Mouse (Mus musculus) cerebellum, adult 8-10 months (tissue): ENCODE data around the gene 2810459M11Rik.
A peak's percentile ranks its signal among the peaks of the same experiment; 100 is the strongest.
"Not testable (repeated sequence)": the region's sequence is repeated elsewhere in the genome, so short reads cannot be mapped to it uniquely, and the experiment has no call there.

Experiments used
- DNase-seq: peaks from one replicate; pipeline ENCODE4 v3.0.0; 2022

Gene 2810459M11Rik

DNA sequence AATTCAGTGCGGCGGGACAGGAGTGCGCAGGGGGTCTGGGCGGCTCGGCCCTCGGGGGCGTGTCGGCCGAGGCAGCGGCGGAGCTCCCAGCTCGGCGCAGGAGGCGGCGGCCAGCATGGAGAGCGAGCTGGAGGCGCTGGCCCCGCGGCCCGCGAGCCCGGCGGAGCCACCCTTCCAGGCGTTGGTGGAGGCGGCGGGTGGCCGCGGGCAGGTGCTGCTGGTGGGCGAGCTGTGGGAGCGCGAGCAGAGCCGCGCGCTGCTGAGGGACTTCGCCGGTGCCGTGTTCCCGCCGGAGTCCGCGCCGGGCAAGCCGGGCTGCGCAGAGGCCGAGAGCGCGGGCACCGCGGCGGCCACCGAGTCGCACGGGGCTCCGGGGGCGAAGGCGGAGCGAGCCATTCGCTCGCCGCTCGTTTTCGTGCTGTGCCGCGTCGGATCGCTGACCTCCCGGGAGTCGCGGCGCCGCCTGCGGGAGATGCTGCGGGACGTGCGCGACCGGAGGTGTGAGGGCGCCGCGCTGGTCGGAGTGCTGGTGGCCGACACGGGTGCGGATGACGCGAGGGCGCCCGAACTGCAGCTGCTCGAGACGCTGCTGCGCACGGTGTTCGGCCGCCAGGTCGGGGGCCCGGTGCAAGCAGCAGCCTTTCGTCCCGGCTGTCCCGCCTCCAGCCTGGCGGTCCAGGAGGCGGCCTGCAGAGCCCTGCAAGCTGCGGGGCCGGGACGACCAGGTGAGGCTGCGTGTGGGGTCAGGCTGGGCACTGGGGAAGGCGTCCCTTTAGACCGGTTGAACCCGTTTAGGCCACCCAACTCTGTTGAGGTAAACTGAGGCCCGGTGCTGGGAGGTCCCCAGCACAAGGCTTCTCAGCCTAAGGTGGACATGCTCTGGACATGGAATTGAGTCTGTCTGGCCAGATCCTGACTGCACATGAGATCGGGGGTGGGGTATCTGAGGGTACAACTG, at the start of gene 2810459M11Rik:
TSS of gene 2810459M11Rik (plus strand) at position 16 of the 958 bp plus-strand sequence.
- DNase-seq = no peak

DNA sequence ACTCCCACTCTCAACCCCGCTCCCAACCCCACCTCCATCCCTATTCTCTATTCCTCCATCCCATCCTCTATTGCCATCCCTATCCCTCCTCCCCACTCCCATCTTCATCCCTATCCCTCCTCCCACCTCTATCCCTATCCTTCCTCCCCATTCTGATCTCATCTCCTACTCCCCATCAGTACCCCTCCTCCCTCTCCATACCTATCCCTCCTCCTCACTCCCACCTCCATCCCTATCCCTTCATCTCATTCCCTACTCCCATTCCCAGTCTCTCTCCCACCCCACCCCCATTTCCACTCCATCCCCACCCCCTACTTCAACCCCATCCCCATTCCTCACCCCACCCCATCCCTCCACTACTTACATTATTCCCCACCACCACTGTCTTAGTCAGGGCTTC, 48.4 kb upstream of the 2810459M11Rik start:
- DNase-seq = no peak

- DNase-seq = no peak
Observed at GRCm38 (mm10) chr1:85998012-85998411, 47.7 kb upstream of the 2810459M11Rik start.

DNA sequence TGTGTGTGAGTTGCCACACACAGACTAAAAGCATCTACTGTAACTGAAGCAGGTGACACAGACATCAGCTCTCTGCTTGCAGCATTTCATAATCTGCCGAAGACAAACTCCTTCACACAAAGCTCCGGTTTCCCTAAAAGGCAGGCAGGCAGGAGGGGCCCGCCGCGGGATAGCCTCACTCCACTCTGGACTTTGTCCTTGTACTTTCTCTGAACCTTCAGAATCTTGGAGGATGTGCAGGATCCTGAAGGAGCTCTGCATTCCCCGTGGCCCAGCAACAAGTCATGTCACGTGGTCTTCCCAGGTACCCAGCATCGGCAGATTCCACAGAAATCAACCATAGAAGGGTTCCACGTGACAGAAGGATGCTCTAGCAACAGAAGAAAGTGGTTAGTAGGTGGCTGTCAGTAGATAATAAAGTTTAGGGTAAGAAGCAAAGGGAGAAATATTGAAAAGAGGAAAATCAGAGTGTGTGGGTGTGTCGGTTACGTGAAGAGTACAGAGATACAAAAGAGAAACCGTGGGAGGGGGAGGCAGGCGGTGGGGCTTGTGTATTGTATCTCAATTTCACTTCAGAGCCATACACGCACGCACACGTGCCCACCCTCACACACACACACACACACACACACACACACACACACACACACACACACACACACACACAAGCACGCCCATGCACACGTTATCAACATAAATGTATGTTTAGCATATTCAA, 45.7 kb upstream of the 2810459M11Rik start:
- no peak for DNase-seq

DNA sequence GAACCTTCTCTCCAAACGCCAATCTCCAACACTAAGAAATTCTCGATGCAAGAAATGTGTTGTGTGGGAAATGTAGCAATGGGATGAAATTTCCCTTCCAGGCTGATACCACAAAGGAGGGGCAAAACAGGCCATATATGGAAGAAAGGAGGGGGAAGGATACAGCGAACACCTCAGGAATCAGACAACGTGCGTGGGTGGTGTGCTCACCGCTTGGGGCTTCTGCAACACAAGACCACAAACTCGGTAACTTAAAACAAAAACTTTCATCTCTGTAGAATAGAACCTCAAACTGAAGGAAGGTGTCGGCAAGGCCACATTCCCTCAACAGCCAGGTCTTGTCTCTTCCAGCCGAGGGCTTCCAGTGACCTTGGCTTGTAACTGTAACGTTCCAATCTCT, 40.1 kb upstream of the 2810459M11Rik start:
- no peak for DNase-seq

DNA sequence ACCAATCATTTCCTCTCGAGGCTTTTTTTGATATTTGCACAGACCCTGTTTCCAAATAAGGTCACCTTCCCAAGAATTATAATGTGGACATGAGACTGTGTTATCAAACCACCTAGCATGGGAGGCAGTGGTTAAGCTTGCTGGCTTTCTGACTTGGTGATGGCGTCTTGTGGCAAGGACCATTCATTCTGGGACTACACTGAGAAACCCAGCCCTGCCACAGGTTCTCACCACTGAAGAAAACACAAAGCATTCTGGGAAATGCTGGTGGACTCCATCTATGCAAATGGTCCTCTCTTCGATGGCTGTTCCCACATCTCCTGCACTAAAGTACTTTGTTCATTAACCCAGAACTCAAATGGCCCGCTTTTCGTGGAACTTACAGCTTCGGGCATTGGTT, 39.6 kb upstream of the 2810459M11Rik start:
- DNase-seq = no peak

GRCm38 (mm10) chr1:86007778-86008177, 37.9 kb upstream of the 2810459M11Rik start:
- DNase-seq = peak; percentile 75

DNA sequence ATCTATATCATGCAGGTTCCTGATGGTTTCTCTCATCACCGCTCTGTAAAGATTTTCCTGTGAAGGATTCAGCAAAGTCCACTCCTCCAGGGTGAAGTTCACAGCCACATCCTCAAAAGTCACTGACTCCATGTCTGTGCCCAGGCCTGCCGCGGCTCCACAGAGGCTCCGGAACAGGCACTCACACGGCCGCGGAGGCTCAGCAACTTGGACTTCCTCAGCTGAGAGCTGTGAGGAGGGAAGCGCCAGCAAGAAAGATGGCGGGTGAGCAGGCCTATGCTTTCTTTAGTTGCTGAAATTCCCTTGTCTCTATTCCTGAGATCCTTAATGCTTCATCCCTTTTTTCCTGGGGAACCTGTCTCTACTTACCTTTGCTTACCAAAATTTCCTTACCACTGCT, 29.9 kb upstream of the 2810459M11Rik start:
- DNase-seq = not testable (repeated sequence)

DNA sequence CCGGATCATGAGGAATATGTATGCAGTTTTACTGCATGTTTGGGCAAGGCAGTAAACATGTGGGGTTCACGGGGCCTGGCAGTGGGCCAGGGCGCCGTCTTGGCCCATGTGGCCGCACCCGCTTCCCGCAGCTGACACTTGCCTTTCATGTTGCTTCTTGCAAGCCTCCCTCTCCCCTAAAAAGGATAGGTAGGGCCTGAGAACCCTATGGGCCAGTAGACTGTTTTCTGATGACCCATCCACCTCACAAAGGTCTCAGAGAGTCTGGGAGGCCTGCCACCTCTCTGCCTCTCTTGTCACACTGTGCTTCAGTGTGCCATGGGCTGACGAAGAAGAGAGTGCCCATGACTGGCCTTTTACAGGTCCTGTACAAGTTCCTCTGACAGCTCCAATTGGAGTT, 29.1 kb upstream of the 2810459M11Rik start, which contains the start of gene Spata3:
TSS of gene Spata3 (plus strand) at position 301 of the 400 bp plus-strand sequence.
- DNase-seq = no peak

GRCm38 (mm10) chr1:86018235-86019055, 27.2 kb upstream of the 2810459M11Rik start:
- peak; percentile 32 for DNase-seq

GRCm38 (mm10) chr1:86021365-86021989, 24.2 kb upstream of the 2810459M11Rik start:
- no peak for DNase-seq

DNA sequence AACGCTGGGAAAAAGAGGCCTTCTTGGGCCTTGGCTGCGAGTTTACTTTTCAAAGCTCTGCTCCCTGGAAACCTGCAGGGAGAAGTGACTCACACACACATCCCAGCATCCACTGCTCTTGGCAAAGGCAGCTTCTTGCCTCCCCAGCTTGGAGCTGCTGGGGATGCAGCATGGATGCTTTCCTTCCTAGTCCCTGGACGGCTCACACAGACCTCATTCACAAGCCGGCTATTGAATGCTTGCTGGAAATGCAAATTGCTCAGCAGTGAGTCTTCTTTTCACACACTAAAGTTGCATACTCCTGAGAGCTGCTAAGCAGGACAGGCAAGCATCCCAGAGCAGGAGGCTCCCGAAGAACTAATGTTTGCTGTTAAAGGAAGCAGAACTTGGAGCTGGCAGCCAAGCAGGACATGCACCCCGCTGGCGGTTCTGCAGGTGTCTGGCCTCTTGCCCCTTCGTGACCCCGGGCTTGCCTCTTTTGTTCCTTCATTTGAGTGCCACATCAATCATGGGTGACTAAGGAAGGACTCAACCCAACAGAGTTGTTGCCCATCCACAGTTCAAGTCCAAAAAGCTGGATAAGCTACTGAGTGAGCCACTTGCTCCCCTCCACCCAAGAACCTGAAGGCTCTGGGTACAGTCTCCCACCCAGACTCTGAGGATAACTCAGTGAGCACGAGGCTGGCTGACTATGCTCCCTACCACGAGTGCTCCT, 13.2 kb upstream of the 2810459M11Rik start:
- DNase-seq = peak; percentile 26

DNA sequence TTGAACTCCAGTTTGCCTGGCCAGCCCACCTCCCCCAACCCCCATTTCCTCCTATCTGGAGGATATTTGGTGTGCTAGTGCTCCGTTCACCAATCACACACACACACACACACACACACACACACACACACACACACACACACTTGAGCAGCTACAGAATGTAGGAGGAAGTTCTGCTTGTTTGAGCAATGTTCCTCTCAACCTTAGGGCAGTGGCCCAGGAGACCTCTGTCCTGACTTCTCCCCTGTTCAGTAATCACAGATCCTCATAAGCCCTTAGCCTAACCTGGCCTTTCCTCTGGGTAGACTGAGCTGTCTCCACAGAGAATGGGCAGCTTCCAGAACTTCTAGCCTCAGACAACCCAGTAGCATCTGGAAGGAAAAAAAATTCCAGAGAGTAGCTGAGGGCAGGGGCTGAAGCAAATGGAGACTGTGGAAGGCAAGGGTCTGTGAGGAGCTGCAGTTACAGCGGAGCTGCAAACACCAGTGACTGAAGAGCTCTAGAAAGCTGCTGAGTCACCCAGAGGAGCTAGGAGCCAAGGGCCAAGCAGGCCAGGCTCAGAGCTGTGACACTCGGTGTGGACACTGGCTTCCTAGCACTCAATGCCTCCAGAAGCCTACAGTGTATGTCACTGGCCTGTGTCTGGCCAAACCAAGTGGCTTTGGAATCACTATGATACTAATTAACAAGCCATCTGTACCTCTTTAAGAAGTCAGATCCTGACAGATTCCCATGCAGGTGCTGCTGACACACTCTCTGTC, 7.3 kb upstream of the 2810459M11Rik start:
- peak; percentile 54 for DNase-seq

- no peak for DNase-seq
Observed at GRCm38 (mm10) chr1:86040131-86040530, 5.5 kb upstream of the 2810459M11Rik start.

- no peak for DNase-seq
Observed at GRCm38 (mm10) chr1:86040817-86041216, 4.8 kb upstream of the 2810459M11Rik start.

DNA sequence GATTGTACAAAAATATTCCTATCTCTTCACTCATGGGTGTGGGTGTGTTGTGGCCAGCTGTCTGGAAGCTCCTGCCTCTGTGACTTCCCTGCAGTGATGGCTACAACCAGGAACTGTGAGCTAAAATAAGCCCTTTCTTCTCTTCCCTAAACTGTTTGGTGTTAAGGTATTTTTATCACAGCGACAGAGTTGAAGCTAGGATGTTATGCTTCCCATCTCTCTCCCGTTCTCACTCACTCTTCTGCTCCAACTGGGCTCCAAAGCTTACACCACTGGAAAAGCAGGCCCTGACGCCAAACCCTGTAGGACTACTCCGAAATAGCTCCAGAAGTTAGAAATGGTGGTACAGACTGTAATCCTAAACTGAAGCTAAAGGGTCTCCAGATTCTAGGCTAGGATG, 607 bp upstream of the 2810459M11Rik start:
- no peak for DNase-seq

DNA sequence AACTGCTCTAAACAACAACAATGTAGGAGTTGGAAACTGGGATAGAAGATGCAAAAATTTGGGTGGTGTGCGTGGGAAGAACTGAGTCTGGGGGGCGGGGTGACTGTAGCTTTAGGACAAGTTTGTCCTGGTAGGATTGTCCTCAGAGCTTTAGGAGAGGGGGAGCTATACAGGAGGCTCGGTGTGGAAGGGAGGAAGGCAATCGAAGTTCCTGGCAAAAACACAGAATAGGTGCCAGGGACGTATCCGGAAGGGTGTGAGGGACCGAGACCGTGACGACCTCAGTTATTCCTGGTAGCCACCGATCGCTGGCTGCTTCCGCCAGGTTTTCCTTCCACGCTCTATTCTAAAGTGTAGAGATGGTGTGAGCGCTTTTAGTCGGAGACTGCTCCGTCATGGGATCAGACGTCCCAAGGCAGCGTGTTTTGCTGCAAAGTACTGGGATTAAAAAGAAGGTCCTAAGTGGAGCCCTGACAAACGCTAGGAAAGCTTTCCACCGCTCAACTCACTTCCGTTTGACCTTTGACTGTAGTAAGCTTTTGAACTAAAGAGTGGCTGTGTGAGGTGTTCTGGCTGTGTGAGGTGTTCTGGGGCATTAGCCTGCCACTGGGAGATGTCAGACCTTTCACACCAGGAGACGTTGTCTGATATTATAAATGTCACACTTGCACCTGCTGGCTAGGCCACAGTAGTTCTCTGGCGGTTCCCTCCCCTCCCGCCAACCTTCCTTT, 1.3 kb downstream of the 2810459M11Rik start:
- no peak for DNase-seq

DNA sequence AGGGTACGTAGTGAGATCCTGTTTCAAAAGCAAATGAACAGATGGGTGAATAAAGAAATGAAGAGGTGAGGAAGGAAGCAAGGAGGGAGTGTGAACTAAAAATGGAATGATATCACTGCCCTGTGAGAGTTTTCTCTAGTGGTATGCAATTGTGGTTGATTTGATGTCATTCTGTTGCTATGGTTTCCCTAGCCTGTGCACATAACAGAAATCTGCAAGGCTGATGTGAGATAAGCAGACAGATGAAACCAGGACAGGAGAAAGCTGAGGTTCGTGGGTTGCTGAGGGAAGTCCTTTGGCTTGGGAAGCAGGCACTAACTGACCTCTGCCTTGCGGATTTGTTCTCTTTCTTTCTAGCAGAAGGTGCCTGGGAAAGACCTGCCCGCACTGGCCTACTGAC, 2.6 kb downstream of the 2810459M11Rik start:
- DNase-seq = no peak

DNA sequence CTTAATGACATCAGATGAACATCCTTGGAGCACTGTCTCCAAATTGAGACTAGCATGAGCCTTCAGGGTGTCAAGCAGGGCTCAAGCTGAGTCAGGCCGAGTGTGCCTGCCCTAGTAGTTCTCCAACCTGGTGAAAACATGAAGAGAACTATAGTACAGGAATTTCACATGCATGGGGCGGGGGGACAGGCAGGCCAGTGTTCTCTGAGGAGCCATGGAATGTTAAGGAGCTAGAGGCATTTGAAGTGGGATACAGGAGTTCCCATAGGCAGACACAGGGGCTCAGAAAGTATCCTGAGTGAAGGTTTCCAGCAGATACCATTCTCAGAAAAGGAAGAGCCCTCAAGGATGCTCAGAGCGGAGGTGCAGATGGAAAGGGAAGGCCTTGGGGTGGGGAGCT, 3.1 kb downstream of the 2810459M11Rik start:
- DNase-seq = no peak
